Mouse (Mus musculus) hindbrain, embryonic 12.5 days (tissue): Measurements from ENCODE around the gene Usp21. TPM values are rescaled to one million over a fixed set of nuclear protein-coding genes. Genes with fewer than 3 reads are reported as not detected.

Experiments
- ATAC-seq: fragments of 200-750 bp; cut with Nextera tagmentation; 2 replicates; pipeline ENCODE4 v1.8.0; 2017; ENCODE audit warnings: moderate TSS enrichment; ENCODE audit not compliant: low FRiP score
- H3K27ac ChIP-seq: fragments of 300-500 bp; sonication (generic); 2 replicates; pipeline ENCODE4 v1.5.1; 2016; ENCODE audit warnings: mild to moderate bottlenecking
- H3K27me3 ChIP-seq: fragments of 300-500 bp; sonication (generic); 2 replicates; pipeline ENCODE4 v1.6.1; 2016; ENCODE audit warnings: mild to moderate bottlenecking
- H3K36me3 ChIP-seq: fragments of 300-500 bp; sonication (generic); 2 replicates; pipeline ENCODE4 v1.6.1; 2016; ENCODE audit warnings: mild to moderate bottlenecking
- H3K4me1 ChIP-seq: fragments of 300-500 bp; sonication (generic); 2 replicates; pipeline ENCODE4 v1.6.1; 2016
- H3K4me2 ChIP-seq: fragments of 300-500 bp; sonication (generic); replicated peaks from 2 replicates; pipeline ENCODE4 v1.6.1; 2016; ENCODE audit warnings: mild to moderate bottlenecking
- H3K4me3 ChIP-seq: fragments of 300-500 bp; sonication (generic); 2 replicates; pipeline ENCODE4 v1.5.1; 2016; ENCODE audit warnings: mild to moderate bottlenecking
- H3K9ac ChIP-seq: fragments of 300-500 bp; sonication (generic); 2 replicates; pipeline ENCODE4 v1.6.1; 2016; ENCODE audit warnings: mild to moderate bottlenecking, moderate library complexity
- H3K9me3 ChIP-seq: fragments of 300-500 bp; sonication (generic); replicated peaks from 2 replicates; pipeline ENCODE4 v1.6.1; 2016; ENCODE audit warnings: mild to moderate bottlenecking
- WGBS: fragments of 180-500 bp; shearing (Covaris S2); methylation state at CpG from one replicate; pipeline ENCODE4 v1.1.7; 2016; 5-methylcytosine and 5-hydroxymethylcytosine counted together
- polyA plus RNA-seq: library from polyadenylated mRNA; unstranded; fragments of >200 nt; fragmentation: Nextera tagmentation; extraction: Ambion mirVana; gene quantifications from 2 replicates; pipeline ENCODE4 v1.2.1, GENCODE M21; 2016

The Usp21 gene
- polyA plus RNA-seq, 1 experiment from 2014 or later, result 114 TPM

- peaks cover 40% of the 10 kb centered on the region for H3K36me3 ChIP-seq
- no peak overlapping the region for H3K27ac ChIP-seq
- H3K9ac ChIP-seq, result no peak overlapping the region
- 90% methylated on average over 5 of the region's 5 CpGs for WGBS
- no peak overlapping the region for H3K4me3 ChIP-seq
- no peaks in the 10 kb centered on the region for H3K27me3 ChIP-seq
- H3K4me2 ChIP-seq, result no peak overlapping the region
- ATAC-seq, result no peak
- H3K9me3 ChIP-seq, result no peaks in the 10 kb centered on the region
- 0 out of 2 replicates have a peak, but pooled peaks cover 2% of the 10 kb centered on the region for H3K4me1 ChIP-seq
Measured at GRCm38 (mm10) chr1:171232348-171232747, 55.4 kb downstream of the Usp21 start.

Other genes with a start within 250 kb of the Usp21 start
- 7.2 and 9.1 TPM in 2 replicates for gene Fcgr3, start 223.1 kb downstream of the Usp21 start, polyA plus RNA-seq
- gene Cfap126, start 174.1 kb downstream of the Usp21 start, polyA plus RNA-seq, result 9.8 and 14.1 TPM in 2 replicates
- gene Sdhc, start 137.4 kb downstream of the Usp21 start, polyA plus RNA-seq, result 214 and 218 TPM in 2 replicates
- 2.4 and 4.2 TPM in 2 replicates for gene Mpz, start 137.3 kb downstream of the Usp21 start, polyA plus RNA-seq
- 22.8 and 28.7 TPM in 2 replicates for gene Pcp4l1, start 91.7 kb downstream of the Usp21 start, polyA plus RNA-seq
- gene Nr1i3, start 74.0 kb downstream of the Usp21 start, polyA plus RNA-seq, result 0.15 and 0.39 TPM in 2 replicates
- 28.1 and 31.9 TPM in 2 replicates for gene Tomm40l, start 65.5 kb downstream of the Usp21 start, polyA plus RNA-seq
- gene Apoa2, start 62.9 kb downstream of the Usp21 start, polyA plus RNA-seq, result 2.7 and 4.2 TPM in 2 replicates
- gene Fcer1g, start 53.6 kb downstream of the Usp21 start, polyA plus RNA-seq, result 22.1 and 24.1 TPM in 2 replicates
- 8.5 and 10.6 TPM in 2 replicates for gene Adamts4, start 37.6 kb downstream of the Usp21 start, polyA plus RNA-seq
- gene Ndufs2, start 36.6 kb downstream of the Usp21 start, polyA plus RNA-seq, result 209 and 227 TPM in 2 replicates
- gene B4galt3, start 17.7 kb downstream of the Usp21 start, polyA plus RNA-seq, result 83.6 and 85.6 TPM in 2 replicates
- gene Ppox, start 6.8 kb downstream of the Usp21 start, polyA plus RNA-seq, result 60.5 and 60.9 TPM in 2 replicates
- gene Ufc1, start 7.0 kb upstream of the Usp21 start, polyA plus RNA-seq, result 106 and 108 TPM in 2 replicates
- gene Dedd, start 41.2 kb upstream of the Usp21 start, polyA plus RNA-seq, result 54.6 and 58.9 TPM in 2 replicates
- 47.4 and 48.1 TPM in 2 replicates for gene Nit1, start 57.7 kb upstream of the Usp21 start, polyA plus RNA-seq
- gene Pfdn2, start 57.7 kb upstream of the Usp21 start, polyA plus RNA-seq, result 134 and 149 TPM in 2 replicates
- 2.0 and 3.6 TPM in 2 replicates for gene Klhdc9, start 72.8 kb upstream of the Usp21 start, polyA plus RNA-seq
- gene Nectin4, start 82.1 kb upstream of the Usp21 start, polyA plus RNA-seq, result 1.6 and 1.7 TPM in 2 replicates
- gene Arhgap30, start 101.0 kb upstream of the Usp21 start, polyA plus RNA-seq, result 0.83 and 0.98 TPM in 2 replicates
- 175 and 182 TPM in 2 replicates for gene Usf1, start 123.3 kb upstream of the Usp21 start, polyA plus RNA-seq
- 8.1 and 9.4 TPM in 2 replicates for gene Tstd1, start 130.9 kb upstream of the Usp21 start, polyA plus RNA-seq
- 14.5 and 18.6 TPM in 2 replicates for gene F11r, start 149.5 kb upstream of the Usp21 start, polyA plus RNA-seq
- gene Alyref2, start 215.5 kb upstream of the Usp21 start, polyA plus RNA-seq, result 21.0 and 26.1 TPM in 2 replicates
- not detected in 2 replicates for gene Itln1, start 247.3 kb upstream of the Usp21 start, polyA plus RNA-seq